Mouse (Mus musculus) forelimb bud, embryonic 11.5 days (tissue): ENCODE data around the gene Cenpp.
"Not testable (repeated sequence)": the region's sequence is repeated elsewhere in the genome, so short reads cannot be mapped to it uniquely, and the experiment has no call there.

ENCODE experiments used
- DNase-seq: peaks from one replicate; pipeline ENCODE4 v3.0.0-alpha.2; 2012; ENCODE audit warnings: low read depth, low spot score

Gene Cenpp

DNA sequence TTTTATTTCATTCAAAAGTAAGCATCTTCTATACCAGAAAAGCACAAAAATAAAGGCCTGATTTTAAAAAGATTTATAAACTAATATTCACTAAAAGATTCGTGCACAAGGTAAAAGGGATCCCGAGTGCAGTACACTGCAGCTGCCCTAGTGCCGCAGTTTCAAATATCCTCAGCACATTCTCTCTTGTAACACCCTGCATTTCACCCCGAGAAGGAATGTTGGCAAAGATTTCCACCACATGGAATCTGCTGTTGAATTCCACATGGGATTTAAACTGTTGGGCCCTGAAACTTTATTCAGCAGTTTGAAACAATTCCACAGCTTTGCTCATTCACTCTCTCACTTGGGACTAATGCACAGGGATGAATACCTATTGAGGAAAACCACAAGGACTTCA, 44.9 kb downstream of the Cenpp start, which contains the start of gene Ogn:
TSS of gene Ogn (plus strand) at position 333 of the 400 bp plus-strand sequence.
- DNase-seq = peak; percentile 28

DNA sequence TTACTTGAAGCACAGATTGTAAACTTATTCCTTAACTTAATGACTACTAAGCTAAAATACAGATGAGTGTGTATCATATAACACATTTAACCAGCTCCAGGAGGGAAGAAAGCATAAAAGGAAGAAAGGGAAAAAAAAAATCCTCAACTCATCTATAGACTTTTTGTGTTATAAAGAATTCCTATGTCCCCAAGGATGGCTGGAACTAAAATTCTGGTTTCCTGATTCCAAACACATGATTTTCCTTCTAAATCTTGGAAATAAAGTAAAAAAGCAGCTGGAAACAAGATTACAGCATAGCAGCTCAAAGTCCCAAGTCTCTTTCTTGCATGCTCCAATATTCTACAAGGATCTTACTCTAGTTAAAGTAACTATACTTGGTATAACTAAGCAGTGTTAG, 49.0 kb downstream of the Cenpp start:
- DNase-seq = no peak

DNA sequence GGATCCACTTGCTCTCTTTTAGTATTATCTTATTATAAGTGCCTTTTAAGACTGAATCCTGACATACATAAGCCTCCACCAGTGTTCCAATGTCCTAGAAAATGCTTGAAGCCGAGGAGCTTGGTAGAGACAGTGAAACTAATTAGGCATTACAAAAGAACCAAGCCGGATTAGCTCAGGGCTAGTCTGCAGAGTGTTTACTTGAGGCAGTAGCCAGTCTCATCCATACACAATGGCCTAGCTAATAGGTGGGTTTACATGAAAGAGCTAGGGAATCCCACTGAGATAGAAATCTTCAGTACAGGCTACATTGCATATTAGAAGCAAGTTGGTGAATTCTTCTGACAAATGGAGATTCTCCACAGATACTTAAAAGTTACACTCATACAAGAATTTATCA, 50.0 kb downstream of the Cenpp start:
- DNase-seq = not testable (repeated sequence)

DNA sequence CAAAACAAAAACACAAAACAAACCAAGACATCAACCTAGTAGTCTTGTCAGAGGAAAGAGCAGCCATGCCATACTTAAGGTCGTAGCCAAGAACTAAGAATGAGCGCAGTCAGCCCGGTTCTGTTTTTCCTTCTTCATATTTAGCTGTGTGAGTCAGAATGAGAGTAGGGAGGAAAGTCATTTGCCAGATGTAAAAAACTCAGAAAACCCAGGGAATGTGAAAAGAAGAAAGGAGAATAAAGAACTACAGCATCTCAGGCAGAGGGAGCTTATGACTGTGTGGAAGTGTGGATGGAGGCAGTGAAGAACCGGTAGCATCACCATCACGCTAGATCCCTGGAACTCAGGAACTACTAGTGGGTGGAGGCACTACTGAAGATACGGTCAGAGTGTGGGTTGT, 66.5 kb downstream of the Cenpp start:
- no peak for DNase-seq

DNA sequence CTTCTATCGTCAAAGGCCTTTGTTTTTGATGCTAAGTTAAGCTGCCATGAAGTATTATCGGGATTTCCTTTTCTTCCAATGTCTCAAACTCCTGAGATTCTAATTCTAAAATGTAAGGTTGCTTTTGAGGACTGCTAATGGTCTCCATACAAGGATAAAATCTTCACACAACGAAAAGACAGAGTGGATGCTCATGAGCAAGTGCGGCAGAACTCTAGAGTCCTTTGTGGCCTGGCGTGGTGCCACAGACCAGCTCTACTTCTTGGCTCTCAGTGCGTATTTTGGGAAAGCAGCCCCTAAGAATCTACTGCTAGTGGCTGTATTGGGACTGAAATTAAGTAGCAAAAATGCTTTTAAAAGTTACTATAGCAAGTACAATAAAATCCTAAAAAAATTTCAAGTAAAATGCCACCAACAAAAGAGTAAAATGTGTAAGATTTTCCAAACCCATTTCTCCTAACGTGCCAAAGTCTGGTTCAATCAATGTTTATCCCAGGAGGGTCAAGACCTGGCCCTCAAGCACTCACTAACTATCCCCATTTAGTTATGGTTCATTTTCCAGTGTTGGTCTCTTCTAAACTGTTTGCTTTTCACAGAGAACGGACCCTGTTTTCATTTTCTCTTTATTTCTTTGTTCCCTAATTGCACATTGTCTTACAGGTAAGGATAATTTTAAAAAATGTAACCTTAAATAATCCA, 68.1 kb downstream of the Cenpp start:
- no peak for DNase-seq

DNA sequence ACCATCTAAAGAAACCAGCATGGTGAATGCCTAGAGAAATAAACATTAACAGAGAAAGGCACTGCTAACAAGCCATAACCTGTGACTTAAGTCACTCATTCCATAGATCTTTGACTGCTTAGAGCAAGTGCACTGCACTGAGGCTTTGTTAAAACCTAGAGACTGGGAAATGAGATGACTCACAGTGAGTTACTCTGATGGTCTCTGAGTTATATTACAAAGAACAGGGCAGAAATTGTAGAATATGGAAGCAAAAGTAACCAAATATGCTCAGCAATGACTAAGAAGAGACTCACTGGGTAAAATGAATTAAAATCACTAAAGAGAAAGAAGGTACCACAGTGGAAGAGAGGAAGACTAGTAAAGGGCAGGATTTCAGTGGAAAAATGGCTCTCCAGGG, 68.7 kb downstream of the Cenpp start:
- DNase-seq = no peak

DNA sequence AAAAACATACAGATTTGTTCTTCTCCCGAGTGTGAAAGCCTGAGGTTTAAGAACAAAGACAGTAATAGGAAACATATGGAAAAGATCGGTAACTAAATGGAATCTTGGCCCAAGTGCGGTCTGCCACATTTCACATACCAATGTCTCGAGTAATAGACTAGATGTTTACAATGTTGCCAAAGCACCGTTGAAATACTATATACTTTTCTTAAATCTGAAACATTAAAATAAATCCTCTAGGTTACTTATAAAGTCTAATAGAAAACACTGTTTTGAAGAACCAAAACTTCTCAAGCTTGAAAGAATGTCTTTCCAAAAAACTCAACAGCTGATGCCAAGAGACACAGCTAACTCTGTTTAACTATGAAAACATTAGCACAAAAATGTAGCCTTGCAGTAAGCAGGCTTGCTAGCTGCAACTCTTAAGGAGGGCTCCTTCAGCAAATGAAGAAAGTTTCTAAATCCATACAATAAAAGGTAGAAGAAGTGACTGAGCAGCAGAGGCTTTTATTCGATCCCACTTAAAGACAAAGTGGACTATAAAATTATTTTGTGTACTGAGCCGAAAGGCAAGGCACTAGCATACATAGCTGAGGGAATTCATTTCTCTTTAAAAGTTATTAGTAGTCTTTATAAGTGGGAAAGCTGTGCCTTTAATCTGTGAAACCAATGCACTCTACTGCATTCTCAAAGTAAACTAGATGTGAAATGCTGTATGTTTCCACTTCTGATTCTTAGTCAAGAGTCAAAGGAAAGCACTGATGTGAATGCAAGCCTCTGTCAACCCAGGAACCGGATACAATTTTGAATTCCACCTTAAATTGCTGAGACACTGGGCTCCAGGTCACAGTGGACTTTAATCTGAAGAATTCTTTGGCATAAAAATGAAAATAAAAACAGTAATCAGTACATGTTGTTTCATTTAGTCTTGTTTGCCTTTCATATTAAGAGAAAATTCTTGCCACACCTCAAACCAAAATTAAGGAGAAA, 70.7 kb downstream of the Cenpp start, which contains the start of gene Omd:
TSS of gene Omd (plus strand) at position 922 of the 990 bp plus-strand sequence.
- DNase-seq = peak; percentile 60

DNA sequence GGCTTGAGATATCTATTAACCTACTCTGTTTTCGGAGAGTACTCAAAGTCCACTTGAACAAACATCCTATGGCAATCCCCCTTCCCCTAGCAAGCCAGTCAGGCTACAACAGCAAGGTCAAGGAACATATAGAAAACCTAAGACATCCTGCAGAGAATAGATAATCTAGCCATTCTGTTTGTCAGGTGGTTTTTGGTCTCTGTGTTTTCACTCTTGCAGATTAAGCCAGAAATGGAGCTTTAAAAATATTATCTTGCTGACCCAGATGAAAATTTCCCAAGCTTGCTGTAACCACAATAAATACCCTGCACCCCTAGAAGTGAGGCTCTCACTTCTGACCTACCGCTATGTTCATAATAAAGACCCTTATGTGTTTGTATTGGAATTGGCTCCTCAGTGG, 81.2 kb downstream of the Cenpp start:
- no peak for DNase-seq

DNA sequence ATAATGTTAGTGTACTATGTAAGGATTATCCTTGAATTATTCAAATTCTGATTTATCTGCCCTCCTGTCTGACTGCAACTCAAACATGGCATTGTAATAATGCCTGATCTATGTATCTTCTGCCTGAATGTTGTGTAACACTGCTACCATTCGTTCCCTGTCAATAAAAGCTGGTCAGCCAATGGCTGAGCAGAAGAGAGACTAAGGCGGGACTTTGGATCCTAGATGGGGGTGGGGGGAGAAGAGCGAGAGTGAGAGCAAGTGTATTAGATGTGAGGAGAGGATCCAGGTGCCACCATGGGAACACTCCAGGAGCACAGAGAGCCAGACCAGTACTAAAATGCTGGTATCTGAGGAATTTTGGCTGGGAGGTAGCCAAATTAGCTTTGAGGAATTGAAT, 82.2 kb downstream of the Cenpp start:
- no peak for DNase-seq

DNA sequence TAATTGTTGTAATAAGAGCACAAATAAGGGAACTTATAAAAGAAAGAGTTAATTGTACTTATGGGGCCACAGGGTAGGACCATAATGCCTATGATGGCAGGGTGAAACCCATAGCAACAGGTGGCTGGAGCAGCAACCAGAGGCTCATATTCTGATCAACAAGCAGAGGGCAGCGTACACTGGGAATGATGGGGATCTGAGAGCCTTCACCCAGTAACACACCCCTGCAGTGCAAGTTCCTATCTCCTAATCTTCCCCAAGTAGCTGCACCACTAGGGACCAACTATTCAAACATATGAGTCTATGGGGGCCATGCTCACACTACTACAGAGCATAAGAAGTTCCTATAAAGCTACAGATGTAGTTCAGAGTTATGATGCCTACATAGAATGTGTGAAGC, 88.2 kb downstream of the Cenpp start:
- no peak for DNase-seq

DNA sequence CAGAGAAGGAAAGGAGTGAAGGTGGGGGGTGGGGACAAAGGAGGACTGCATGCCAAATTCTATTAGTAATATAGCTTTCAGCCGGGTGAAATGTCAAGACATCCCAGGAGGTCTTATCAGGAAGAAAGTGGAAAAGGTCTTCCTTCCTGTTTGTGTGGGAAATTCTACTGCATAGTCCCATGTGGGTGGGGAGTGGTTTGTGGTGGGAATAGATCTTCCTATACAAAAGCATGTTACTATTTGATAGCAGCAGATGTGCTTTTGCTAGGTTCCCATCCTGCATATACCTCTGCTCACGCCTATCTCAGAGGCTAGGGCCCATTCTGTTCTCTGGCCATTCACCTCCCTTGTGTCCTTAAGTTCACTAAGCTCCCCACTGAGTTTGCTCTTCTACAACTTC, 91.7 kb downstream of the Cenpp start:
- no peak for DNase-seq

DNA sequence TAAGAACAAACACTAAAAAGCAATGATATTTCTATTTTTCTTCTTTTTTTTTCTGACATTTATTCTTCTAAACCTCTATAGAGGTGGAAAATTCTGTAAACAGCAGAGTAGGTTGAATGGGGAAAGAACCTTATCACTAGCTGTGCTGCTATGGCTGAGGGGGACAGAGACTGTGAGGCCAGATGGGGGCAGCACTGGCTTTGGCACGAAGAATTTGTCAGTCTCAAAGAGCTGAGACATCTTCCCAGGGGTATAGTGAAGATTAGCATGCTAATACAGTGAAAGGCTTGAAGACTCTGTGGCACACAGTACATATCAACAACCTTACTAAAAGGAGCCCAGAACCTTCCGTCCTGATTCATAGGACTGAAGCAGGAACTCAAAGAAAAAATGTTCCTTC, 93.4 kb downstream of the Cenpp start:
- DNase-seq = no peak

DNA sequence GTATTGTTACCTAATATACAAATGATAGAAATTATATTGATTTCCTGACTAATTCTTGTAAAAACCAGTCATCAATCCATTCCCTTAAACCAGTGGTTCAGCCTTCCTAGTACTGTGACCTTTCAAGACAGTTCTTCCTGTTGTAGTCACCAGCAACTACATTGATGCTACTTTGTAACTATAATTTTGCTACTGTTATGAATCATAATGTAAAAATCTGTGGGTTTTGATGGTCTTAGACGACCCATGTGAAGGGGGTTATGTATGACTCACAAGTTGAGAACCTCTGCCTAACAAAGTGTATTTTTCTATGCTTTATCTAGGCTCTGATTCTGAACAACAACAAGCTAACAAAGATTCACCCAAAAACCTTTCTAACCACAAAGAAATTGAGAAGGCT, 95.7 kb downstream of the Cenpp start:
- DNase-seq = no peak

DNA sequence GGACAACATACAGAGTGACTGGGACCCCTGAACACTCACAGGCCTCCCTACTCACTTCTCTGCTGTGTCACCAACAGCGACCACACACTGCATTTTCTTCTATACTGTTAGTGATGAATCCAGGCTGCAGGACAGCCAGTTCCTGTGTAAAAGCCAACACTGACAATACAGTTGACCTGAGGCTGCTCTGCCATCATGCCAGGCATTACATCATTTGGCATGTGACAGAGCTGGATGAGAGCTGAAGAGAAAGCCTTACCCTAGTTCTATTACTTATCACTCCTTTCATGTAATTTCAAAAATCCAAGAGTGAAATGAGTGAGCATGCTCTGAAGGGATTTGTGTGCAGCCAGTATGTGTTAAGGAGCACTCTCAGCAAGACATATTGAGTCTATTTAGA, 96.4 kb downstream of the Cenpp start:
- no peak for DNase-seq

DNA sequence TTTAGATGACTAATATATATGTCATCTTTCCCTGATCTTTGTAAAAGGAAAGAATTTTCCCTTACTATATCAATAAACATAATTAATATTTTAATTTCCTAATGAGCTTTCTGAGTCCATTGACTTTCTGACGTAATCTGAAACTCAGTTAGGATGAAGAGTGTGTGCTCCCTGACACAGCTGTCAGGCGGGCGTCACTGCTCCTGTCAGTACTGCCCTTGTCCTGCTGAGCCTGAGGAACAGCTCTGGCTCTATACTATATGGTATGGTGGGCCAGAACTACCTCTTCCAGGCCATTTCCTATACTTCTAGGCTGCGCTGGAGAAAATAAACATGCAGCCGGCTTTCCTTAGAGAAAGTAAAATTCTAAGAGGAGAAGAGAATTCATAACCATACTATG, 98.1 kb downstream of the Cenpp start:
- DNase-seq = no peak

DNA sequence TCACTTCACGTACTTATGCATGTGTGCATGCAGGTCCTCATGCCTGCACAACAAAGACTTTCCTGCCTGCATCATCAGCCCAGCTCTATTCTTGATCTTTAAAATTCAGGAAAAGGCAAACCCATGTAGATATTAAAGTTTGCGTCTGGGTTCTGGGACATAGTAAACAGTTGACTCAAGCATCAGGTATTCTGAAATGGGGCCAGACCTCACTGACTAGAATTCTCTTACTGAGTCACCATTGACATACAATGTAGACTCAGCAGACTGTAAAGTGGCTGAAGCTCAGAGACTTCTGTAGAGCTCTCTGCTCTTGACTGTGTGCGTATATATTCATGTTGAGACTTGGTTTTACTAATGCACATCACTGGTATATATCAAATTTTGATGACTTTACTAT, 103.0 kb downstream of the Cenpp start:
- no peak for DNase-seq

DNA sequence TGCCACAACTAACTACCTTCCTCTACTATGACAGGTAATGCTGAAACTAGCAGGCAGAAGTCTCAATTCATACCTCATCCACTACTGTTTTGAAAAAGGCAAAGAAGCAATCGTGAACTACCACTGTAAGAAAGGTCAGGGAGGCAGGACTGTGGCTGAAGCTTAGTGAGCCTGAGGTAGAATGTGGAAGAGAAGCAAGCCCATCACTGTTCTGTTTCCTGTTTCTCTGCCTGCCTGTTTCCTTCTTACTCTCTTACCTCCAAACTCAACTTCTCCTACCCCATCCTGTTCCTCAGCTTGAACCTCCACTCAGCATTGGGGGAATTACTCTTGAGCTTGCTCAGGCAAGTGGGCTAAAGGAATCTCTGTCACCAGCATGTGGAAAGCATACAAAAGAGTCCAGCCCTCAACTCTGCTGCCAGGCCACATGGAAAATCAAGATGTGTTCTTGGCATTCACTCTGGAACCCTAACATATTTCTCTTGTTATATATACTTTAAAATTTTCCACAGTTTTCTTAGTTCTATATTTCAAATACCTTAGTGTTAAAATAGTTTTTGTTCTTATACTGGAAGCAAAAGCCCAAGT, 104.9 kb downstream of the Cenpp start:
- no peak for DNase-seq

DNA sequence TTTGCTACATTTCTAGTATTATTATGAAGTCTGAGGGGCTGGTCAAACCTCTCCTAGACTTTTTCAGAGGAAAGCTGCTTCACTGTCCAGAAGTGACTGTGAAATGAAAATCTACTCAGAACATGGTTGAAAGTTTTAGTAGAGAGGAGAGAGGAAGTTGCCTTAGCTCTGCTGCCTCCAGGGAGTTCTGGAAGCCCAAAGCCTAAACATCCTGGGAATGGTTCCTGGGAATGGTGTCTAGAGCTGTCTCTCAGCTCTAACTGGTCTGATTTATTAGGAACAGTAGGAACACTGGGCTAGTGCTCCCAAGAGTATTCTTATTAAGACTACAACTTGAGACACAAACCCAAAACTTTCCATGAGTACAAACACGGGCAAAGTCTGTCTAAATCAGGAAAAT, 106.1 kb downstream of the Cenpp start:
- DNase-seq = no peak

DNA sequence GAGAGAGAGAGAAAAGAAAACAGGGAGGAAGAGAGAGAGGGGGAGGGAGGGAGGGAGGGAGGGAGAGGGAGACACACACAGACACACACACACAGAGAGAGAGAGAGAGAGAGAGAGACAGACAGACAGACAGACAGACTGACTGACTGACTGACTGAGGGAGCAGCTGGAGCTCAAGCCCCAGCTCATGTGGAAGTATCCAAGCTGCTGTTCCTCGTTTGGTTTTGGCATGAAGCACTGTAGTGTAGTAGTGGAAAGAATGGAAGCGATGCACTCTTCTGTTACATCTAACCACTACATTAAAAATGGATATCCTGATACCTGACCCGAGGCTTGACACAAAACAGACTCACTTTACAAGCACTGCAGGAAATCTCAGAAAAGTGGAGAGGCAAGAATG, 106.9 kb downstream of the Cenpp start:
- peak; percentile 29 for DNase-seq

DNA sequence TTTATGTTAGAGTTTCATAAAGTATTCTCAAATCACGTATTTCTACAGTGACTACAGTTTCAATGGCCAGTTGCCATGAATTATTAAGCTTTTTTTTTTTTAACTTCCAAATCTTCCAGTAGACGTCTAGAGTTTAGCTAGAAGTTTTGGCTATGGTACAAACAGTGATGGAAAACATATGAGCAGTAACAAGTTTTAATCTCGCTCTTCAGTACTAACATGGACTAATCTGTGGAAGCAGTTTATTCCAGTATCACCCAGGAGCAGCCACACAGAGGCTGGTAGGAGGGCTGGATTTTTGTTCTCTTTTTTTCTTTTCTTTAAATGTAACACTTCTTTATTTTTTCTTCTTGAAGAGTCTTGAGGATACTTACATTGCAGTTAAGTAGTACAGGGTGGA, 108.3 kb downstream of the Cenpp start, which contains the start of gene Aspn:
TSS of gene Aspn (plus strand) at position 165 of the 400 bp plus-strand sequence.
- DNase-seq = no peak

DNA sequence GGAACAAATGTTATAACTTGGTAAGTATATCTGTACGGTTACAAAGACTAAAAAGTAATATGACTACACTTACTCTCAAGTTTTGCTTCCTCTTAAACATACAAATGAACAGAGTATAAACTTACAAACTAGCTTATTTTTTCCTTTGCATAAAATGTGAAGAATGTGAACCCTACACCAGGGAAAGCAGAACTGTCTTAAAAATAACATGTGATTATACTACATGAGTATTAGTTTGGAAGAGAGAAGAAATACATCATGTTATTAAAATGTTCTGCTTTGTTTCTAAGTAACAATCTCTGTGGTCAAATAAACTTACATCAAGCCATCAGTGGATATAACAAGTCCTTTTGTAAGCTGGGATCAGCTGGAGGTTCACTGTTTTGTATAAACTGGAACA, 113.9 kb downstream of the Cenpp start:
- DNase-seq = no peak

DNA sequence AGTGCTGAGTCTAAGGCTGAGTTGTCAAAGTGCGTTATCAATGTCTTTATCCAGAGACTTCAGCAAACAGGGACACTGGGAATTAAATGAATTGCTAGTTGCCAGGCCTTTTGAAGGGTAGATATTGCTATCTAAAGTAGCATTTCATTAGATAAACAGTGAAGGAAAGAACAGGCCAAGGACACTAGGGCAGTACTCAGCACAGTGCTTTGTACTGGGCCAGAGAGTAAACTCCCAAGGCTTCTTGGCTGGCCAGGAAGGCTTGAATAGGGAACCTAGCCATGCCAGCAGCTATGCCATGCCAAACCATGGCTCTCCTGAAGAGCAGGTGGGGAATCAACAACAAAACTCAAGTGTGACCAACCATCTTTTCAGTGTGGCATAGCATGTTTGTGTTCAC, 115.6 kb downstream of the Cenpp start:
- no peak for DNase-seq
